Mouse (Mus musculus) E14TG2a.4 (cell line): Measurements from ENCODE around the gene Guca1b.

Experiments used
- CTCF ChIP-seq: conservative IDR thresholded peaks from 2 replicates; pipeline ENCODE4 v1.5.1; 2014; ENCODE audit warnings: low read length
- POU5F1 ChIP-seq: IDR thresholded peaks from 2 replicates; pipeline ENCODE4 v1.6.1; 2014; ENCODE audit warnings: low read length, borderline replicate concordance

- TF ChIP-seq CTCF = no peak
- TF ChIP-seq POU5F1 = no peak
Observed at GRCm38 (mm10) chr17:47427316-47427715, 42.1 kb downstream of the Guca1b start.
